Mouse (Mus musculus) embryo, embryonic 11.5 days (tissue): ENCODE data around the gene Extl1.

Source experiments
- DNase-seq: peaks from one replicate; pipeline ENCODE4 v3.0.0-alpha.2; 2012; ENCODE audit warnings: low read depth, low spot score

Gene Extl1

DNA sequence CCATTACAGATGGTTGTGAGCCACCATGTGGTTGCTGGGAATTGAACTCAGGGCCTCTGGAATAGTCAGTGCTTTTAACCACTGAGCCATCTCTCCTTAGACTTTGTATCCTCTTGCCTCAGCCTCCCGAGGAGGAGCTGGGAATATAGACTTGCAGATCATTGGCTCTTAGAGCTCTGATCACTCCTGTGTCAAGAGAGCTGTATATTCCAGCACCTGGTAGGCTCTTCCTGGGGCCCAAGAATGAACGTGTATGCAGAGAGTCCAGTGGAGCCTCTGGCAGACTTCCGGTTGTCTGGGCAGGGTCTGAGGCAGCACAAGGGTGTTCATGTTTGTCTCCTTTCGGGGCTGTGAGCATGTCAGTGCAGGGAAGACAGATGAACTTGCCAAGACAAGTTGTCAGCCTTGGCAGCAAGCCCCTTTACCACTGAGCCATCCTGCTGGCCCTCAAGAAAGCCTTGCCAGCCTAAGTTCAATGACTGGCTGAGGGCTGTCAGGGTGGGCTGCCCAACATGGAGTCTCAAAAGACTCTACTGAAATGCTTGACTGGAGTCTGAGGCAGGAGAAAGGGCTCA, 69.5 kb downstream of the Extl1 start:
- DNase-seq = no peak

DNA sequence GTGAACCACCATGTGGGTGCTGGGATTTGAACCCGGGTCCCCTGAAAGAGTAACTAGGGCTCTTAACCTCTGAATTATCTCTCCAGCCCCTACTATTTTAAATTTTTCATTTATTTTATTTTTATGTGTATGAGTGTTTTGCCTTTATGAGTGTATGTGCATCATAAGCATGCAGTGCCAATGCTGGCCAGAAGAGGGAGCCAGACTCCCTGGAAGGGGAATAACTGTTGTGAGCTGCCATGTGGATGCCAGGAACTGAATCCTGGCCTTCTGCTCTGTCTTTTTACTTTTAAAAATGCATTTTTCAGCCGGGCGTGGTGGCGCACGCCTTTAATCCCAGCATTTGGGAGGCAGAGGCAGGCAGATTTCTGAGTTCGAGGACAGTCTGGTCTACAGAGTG, 70.7 kb downstream of the Extl1 start:
- DNase-seq = no peak

DNA sequence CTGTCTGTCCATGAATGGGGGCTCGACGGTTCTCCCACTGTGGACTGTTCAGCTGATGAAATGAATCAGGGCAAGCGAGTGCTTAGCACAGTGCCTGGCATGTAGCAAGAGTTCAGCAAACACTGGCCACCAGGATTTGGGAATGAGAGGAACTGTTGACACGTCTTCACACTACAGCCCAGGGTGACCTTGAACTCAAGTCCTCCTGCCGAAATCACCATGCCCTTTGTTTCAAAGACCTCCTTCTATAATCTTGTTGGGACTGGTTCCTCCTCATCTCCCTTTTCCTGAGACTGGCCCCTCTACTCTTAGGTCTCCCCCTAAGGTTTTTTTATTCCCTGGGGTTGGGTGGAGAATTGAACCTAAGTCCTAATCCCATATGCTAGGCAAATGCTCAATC, 71.3 kb downstream of the Extl1 start:
- no peak for DNase-seq

DNA sequence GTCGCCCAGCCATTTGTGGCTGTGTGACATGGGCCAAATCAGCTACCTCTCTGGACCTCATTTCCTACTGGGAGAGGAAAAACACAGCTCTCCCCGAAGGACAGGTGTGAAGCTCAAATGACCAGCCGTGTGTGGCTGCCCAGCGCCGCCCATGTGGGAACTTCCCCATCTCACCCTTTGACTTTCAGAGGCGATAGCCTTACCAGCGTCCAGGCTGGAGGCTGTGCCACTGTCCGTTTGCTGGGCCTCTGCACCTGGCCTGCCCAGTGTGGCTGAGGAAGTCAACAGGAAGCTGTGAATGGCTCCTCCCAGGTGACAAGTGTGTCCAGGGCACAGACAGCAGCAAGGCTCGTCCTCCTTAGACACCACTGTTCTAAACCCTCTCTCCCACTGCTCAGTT, 71.9 kb downstream of the Extl1 start:
- DNase-seq = no peak

DNA sequence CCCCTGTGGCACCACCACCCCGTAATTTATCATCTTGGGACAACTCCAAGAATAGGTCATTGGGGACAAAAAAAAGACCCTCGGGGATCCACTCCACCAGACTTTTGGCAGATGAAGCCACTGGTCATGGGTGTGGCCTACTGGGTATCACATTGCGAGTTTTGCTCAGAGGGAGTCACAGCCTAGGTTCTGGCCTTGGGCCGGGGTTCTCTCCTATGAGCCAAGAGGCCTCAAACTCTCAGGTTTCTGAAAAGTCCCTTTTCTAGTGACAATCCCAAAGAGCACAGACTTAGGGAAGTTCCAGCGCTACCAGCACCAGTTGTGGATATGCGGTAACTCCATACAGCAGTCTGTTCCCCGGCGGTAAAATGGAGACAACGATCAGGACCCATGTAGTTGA, 73.0 kb downstream of the Extl1 start:
- no peak for DNase-seq

DNA sequence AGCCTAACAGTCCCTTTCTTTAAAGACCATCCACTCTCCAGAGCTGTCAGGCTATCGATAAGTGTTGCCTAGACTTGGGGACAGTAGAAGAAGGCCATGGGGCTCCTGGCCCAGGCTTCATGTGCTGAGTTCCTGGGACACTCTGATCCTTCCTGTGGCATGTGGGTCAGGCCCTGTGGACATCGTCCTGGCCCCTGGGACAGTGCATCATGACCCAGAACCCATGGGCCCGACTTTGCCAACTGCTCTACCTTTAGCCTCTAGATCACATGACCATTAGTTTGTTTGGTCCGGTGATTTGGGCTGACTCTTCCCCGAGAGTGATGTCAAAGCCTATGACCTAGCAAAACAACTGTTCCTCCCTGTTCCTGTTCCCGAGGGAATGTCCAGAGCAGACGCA, 73.5 kb downstream of the Extl1 start:
- DNase-seq = no peak

DNA sequence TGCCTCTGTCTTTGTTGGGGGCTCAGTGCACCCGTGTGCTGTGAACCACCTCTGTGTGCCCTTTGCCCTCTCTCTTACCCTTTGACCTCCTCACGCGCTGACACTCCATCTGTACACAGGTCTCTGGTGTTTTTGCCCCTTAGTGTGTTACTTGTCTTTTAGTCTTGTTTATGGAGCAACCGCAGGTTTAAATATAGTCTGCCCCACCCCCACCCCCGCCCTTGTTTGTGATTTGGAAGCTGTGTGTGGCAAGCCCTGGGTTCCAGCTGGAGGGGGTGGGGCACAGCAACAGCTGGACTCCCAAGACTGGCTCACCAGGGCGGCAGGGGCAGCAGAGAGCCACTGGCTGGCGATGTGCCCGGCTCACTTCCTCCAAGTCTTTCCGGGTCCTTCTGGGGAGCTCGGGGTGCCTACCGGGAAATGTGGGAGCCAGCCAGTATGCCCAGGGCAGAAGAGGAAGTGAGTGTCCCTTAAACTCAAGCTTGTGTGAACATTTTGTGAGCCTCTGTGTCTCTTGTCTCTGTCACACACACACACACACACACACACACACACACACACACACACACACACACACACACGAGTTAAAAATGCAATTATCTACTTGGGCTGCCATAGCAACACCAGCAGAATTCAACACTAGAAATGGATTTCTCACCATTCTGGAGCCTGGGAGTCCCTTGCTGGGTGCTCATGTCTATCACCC, 76.1 kb downstream of the Extl1 start:
- no peak for DNase-seq

DNA sequence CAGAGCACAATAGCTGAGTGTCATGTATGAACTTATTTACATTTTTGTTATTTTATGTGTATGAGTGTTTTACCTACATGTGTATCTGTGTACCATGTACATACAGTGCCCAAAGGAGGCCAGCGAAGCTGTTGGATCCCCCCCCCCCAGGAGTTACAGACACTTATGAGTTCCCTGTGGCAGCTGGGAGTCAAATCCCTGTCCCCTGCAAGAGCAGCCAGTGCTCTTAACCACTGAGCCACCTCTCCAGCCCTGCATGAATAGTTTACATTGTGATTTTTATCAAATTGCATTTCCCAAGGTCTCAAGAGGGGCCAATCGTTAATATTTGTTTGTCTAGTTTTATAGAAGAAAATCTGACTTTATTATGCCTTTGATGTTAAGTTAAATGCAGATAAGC, 76.7 kb downstream of the Extl1 start:
- no peak for DNase-seq
